Mouse (Mus musculus): ENCODE data around the gene Gm26727. TPM values are rescaled to one million over a fixed set of nuclear protein-coding genes. Genes with fewer than 3 reads are reported as not detected.

Gm26727 gene
- polyA plus RNA-seq, 1 experiment from 2014 or later = not detected

Other genes starting within 250 kb of the Gm26727 start
- not detected in 2 replicates for gene Gm21830, start 19.5 kb downstream of the Gm26727 start, polyA plus RNA-seq (2015; fragmentation: Nextera tagmentation; extraction: Ambion mirVana)
- gene Xirp2, start 12.8 kb upstream of the Gm26727 start, polyA plus RNA-seq (2015; fragmentation: Nextera tagmentation; extraction: Ambion mirVana) = not detected in 2 replicates
- 31.5 and 34.1 TPM in 2 replicates for gene B3galt1, start 132.7 kb upstream of the Gm26727 start, polyA plus RNA-seq (2015; fragmentation: Nextera tagmentation; extraction: Ambion mirVana)